Mouse (Mus musculus) intestine, postnatal 0 days (tissue): ENCODE data around the gene Egr4. TPM values are rescaled to one million over a fixed set of nuclear protein-coding genes. Genes with fewer than 3 reads are reported as not detected.

Source experiments
- ATAC-seq: fragments of 200-750 bp; cut with Nextera tagmentation; 2 replicates; pipeline ENCODE4 v1.8.0; 2017; ENCODE audit warnings: mild to moderate bottlenecking, moderate TSS enrichment, moderate library complexity
- H3K27ac ChIP-seq: fragments of 300-500 bp; sonication (generic); 2 replicates; pipeline ENCODE4 v1.5.1; 2014; ENCODE audit warnings: mild to moderate bottlenecking, low read depth, low read length, moderate library complexity
- H3K27me3 ChIP-seq: fragments of 300-500 bp; sonication (generic); replicated peaks from 2 replicates; pipeline ENCODE4 v1.6.1; 2014; ENCODE audit warnings: low read length, mixed read lengths; ENCODE audit not compliant: control insufficient read depth, insufficient read depth
- H3K36me3 ChIP-seq: fragments of 300-500 bp; sonication (generic); 2 replicates; pipeline ENCODE4 v1.6.1; 2014; ENCODE audit warnings: mild to moderate bottlenecking, moderate library complexity; ENCODE audit not compliant: control insufficient read depth, insufficient read depth
- H3K4me1 ChIP-seq: fragments of 300-500 bp; sonication (generic); replicated peaks from 2 replicates; pipeline ENCODE4 v1.6.1; 2014; ENCODE audit warnings: antibody characterized with exemption, low read length, mixed read lengths; ENCODE audit not compliant: control insufficient read depth, insufficient read depth
- H3K4me2 ChIP-seq: fragments of 300-500 bp; sonication (generic); replicated peaks from 2 replicates; pipeline ENCODE4 v1.6.1; 2014; ENCODE audit warnings: low read depth, mild to moderate bottlenecking, moderate library complexity
- H3K4me3 ChIP-seq: fragments of 300-500 bp; sonication (generic); 2 replicates; pipeline ENCODE4 v1.5.1; 2014; ENCODE audit warnings: low read depth, low read length
- H3K9ac ChIP-seq: fragments of 300-500 bp; sonication (generic); 2 replicates; pipeline ENCODE4 v1.6.1; 2014; ENCODE audit warnings: mild to moderate bottlenecking, low read depth, low read length
- H3K9me3 ChIP-seq: fragments of 300-500 bp; sonication (generic); 2 replicates; pipeline ENCODE4 v1.6.1; 2016; ENCODE audit warnings: mixed run types; ENCODE audit not compliant: control insufficient read depth
- CTCF ChIP-seq: sonication (generic); IDR thresholded peaks from 2 replicates; pipeline ENCODE4 v1.5.1; 2016; ENCODE audit warnings: low read depth, mild to moderate bottlenecking, control low read depth, antibody characterized with exemption, moderate library complexity
- WGBS: fragments of 180-500 bp; shearing (Covaris S2); extraction: QIAGEN DNeasy Blood & Tissue Kit; methylation state at CpG from one replicate; pipeline ENCODE4 v1.1.7; 2014; 5-methylcytosine and 5-hydroxymethylcytosine counted together
- polyA plus RNA-seq: library from polyadenylated mRNA; unstranded; fragments of >200 nt; fragmentation: Nextera tagmentation; extraction: Ambion mirVana; gene quantifications from 2 replicates; pipeline ENCODE4 v1.2.1, GENCODE M21; 2015

The Egr4 gene
- polyA plus RNA-seq, 1 experiment from 2014 or later = not detected

DNA sequence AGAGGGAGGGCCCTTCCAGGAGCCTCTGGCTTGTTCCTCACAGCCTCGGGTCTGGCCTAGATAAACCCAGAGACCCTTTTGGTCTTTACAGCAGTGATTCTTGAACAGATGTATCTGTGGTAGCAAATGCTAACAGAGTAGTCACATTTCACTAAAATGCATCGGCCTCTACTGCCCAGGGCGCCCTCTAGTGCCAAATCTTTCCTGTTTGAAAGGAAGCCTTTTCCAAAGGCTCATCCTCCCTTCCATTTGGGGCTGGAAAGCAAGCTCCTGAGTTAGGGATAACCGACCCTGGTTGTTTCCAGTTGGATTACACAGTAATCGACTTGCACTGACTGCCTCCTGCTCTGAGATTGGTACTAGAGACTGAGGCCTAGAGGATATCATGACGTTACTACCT lies 2.9 kb downstream of the Egr4 start:
- WGBS = 6% methylated on average over 6 of the region's 6 CpGs

DNA sequence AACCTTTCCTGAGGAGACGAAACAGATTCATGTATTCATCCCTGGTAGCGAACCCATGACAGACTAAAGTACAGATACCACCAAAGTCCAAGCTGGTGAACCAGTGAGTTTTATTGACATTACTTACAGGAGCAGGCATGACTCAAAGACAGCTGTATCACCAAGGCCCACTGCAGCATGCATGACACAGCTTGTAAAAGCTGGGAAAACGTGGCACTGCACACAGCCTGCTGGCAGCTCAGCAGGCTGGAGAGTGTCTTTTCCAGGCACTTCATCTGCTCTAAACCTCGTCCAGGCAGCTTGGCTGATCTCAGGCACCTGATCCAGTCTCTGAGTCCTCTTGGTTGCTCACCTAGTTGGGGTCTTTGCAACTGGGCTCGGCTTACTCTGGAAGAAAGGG lies 4.8 kb downstream of the Egr4 start:
- no peak for ATAC-seq
- Histone ChIP-seq H3K4me1 (no peaks in the 10 kb centered on the region), H3K9me3 (no peaks in the 10 kb centered on the region), H3K27ac (no peak overlapping the region), H3K4me3 (no peak overlapping the region), H3K9ac (no peak overlapping the region), H3K36me3 (no peaks in the 10 kb centered on the region; the same call in 1 of the 2 replicates), H3K4me2 (no peak overlapping the region), H3K27me3 (peaks cover 42% of the 10 kb centered on the region)
- WGBS = 42% methylated on average over 5 of the region's 5 CpGs
- no peak for TF ChIP-seq CTCF

More for the DNA sequence above, 2.9 kb downstream of the Egr4 start:
- Histone ChIP-seq H3K4me3 (no peak overlapping the region), H3K4me2 (no peak overlapping the region), H3K27ac (no peak overlapping the region), H3K9ac (no peak overlapping the region), H3K36me3 (no peaks in the 10 kb centered on the region; the same call in 1 of the 2 replicates), H3K9me3 (no peaks in the 10 kb centered on the region), H3K27me3 (peaks cover 49% of the 10 kb centered on the region), H3K4me1 (no peaks in the 10 kb centered on the region)
- peak; percentile 70 for TF ChIP-seq CTCF
- ATAC-seq = no peak

DNA sequence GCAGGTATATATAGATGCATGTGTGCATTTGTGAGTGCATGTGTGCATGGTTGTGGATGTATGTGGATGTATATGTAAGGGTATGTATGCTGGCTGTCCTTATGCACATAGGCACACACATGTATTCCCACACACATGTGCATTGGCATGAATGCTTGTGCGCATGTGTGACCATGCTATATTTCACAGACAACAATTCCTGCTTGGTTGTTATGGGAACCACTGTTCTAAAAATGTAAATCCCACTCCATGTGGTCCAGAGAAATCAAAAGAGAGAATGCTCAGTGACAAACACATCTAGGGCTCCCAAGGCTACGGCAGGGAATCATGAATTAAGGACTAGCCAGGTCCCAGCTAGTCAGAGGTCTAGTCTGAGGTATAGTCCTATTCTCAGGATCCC lies 8.5 kb downstream of the Egr4 start:
- Histone ChIP-seq H3K27me3 (peaks cover 20% of the 10 kb centered on the region), H3K27ac (no peak overlapping the region), H3K4me3 (no peak overlapping the region), H3K36me3 (no peaks in the 10 kb centered on the region), H3K4me1 (no peaks in the 10 kb centered on the region), H3K9me3 (no peaks in the 10 kb centered on the region), H3K9ac (no peak overlapping the region), H3K4me2 (no peak overlapping the region)
- TF ChIP-seq CTCF = no peak
- ATAC-seq = no peak
- 91% methylated on average over 2 of the region's 2 CpGs for WGBS

DNA sequence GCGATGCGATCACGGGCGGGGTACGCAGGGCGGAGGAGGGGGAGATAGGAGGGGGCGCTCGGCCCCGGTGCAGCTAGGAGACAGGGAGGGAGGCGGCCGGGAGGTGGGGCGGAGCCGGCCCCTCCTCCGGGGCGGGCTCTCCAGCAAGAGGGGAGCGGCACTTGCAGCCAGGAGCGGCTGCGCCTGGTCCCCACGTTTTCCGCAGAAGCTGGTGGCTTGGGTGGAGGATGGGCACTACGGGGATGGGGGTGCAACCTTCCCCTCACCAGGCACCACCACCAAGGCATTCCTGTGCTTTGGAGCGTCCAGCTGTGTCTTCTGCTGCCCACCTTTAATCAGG lies 10.5 kb downstream of the Egr4 start, which contains the start of gene Fbxo41:
Gene Fbxo41, minus strand, starts transcription at position 84 of the 340 bp plus-strand sequence.
- H3K4me2 ChIP-seq = peak within 1 kb of the TSS; percentile 95
- H3K27me3 ChIP-seq = peaks cover 14% of the 10 kb centered on the region; the same call in 1 of the 2 replicates
- no peaks in the 10 kb centered on the region for H3K4me1 ChIP-seq
- peak within 1 kb of the TSS; percentile 54 for H3K9ac ChIP-seq
- no peaks in the 10 kb centered on the region for H3K9me3 ChIP-seq
- TF ChIP-seq CTCF = no peak
- H3K27ac ChIP-seq = no peak within 1 kb of the TSS
- H3K4me3 ChIP-seq = peak within 1 kb of the TSS; percentile 58
- H3K36me3 ChIP-seq = no peaks in the 10 kb centered on the region
- ATAC-seq = 0 out of 2 replicates have a peak, but pooled peaks have one; percentile 13
- 3% methylated on average over 18 of the region's 22 CpGs for WGBS

DNA sequence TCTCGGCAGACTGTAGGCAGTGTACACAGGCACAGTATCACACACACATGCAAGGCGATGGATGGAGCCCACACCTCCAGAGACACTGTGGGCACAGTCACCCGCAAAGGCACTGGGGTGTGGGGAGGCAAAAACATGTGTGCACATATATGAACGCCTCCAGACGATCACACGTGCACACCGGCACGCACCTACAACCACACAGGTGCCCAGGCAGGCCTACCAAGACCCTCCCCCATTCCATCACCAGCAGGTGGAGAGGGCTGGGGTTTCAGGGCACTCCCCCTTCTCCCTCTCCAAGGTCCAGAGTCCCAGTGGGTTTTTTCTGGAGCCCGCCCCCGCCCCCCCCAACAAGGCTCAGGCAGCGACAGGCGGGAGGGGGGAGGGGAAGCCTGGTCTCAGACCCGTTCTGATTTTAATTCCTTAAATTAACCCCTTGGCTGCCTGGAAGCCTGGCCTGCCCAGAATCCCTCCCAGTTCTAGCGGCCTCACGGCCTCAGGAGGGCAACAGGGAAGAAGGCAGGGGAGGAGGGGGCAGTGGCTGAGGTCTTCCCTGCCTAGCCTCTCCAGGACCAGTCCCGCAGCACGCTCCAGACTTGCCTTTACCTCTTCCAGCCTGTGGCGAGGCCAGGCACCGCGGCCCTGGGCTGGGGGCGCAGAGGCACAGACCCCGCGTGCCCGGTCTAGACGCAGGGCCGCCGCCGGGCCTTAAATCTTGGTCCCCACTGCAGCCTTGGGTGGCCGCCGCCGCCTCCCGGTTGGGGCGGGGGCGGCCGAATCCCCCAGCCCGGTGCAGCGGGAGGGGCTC lies 11.1 kb downstream of the Egr4 start:
- H3K4me1 ChIP-seq = no peaks in the 10 kb centered on the region
- peak overlapping the region; percentile 58 for H3K4me3 ChIP-seq
- 4% methylated on average over 37 of the region's 37 CpGs for WGBS
- ATAC-seq = no peak
- TF ChIP-seq CTCF = no peak
- no peaks in the 10 kb centered on the region for H3K9me3 ChIP-seq
- peak overlapping the region; percentile 54 for H3K9ac ChIP-seq
- H3K4me2 ChIP-seq = peak overlapping the region; percentile 95
- H3K27ac ChIP-seq = no peak overlapping the region
- H3K36me3 ChIP-seq = no peaks in the 10 kb centered on the region
- peaks cover 14% of the 10 kb centered on the region; the same call in 1 of the 2 replicates for H3K27me3 ChIP-seq

DNA sequence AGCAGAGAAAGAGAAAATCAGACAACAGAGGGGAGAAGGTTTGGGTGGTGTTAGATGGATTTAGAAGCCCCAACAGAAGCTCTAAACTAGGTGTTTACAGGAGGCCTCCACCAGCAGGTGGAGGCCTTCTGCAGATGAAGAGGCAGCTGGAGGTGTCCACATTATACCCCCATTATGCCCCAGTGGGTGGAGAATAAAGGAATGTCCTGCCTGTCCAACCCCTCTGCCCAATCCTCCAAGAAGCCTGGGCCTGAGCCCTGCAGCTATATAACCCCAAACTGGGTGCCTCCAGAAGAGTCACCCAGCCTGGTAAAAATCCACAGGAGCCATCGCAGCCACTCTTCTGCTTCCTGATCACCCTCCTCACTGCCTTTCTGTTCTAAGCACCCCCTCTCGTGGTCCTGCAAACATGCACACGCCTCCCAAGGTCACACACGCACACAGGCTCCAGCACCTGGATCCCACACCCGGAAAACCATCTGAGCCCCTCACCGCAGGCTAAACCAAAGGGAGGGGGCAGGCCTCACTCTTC lies 11.8 kb downstream of the Egr4 start:
- ATAC-seq = no peak
- WGBS = 10% methylated on average over 6 of the region's 6 CpGs
- H3K36me3 ChIP-seq = no peaks in the 10 kb centered on the region

More for the DNA sequence above, 11.8 kb downstream of the Egr4 start:
- H3K9me3 ChIP-seq = no peaks in the 10 kb centered on the region
- no peak overlapping the region for H3K4me2 ChIP-seq
- no peak overlapping the region for H3K27ac ChIP-seq
- TF ChIP-seq CTCF = no peak
- no peaks in the 10 kb centered on the region for H3K4me1 ChIP-seq
- H3K4me3 ChIP-seq = no peak overlapping the region
- H3K9ac ChIP-seq = no peak overlapping the region
- peaks cover 14% of the 10 kb centered on the region; the same call in 1 of the 2 replicates for H3K27me3 ChIP-seq
